Mouse (Mus musculus): Measurements from ENCODE around the gene Prkag2.

DNA sequence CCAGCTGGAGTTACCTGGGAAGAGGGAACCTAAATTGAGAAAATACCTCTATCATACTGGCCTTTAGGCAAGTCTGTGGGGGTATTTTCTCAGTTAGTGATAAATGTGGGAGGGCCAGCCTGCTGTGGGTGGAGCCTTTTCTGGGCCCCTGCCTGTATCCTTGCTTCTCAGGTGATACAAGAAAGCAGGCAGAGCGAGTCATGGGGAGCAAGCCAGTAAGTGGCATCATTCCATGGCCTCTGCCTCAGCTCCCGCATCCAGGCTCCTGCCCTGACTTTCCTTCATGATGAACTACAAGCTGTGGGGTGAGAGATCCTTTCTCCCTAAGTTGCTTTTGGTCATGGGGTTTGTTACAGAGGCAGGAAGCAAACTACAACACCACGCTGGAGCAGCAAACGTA, 196.4 kb downstream of the Prkag2 start:
- TF ChIP-seq CTCF (conservative IDR thresholded peaks at IDR 0.05; ENCODE audit: low read length) (no peak), POU5F1 (IDR thresholded peaks at IDR 0.05; ENCODE audit: borderline replicate concordance, low read length) (no peak)

All from E14TG2a.4 (cell line).